Comparison of ENCODE assay signal across 13 mouse cellular contexts in the genomic region with DNA sequence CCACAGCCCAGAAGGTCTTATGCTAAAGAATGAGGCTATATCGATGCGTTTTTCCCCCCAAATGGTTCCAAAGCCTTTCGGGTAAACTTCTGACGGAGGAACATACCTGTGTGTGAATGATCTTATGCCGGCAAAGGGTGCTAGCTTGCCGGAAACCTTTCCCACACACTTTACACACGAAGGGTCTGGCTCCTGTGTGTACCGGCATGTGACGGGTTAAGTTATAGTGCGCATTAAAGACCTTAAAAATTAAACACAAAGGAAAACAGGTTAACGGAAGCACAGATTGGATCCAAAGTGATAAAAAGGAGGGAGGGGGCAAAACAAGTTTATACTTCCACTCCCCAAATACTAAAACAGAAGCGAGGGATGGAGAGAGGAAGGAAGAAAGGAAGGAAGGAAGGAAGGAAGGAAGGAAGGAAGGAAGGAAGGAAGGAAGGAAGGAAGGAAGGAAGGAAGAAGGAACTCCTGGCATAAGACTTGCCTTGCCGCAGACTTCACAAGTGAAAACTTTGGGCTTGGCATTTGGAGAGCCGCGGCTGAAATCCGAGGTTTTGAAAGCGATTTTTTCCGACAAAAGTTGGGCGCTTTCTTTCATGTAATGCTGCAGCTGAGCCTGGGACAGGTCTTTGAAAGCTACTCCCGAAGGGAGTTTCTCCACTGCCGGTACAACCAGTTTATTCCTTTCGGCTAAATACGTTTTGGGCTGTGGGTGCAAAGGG. TPM values are rescaled to one million over a fixed set of nuclear protein-coding genes. Genes with fewer than 3 reads are reported as not detected.
DNase-seq lines count a peak whose midpoint lies in the region; ATAC-seq lines count a peak whose summit lies in the region.
"Had no signal": no experiment of that assay in that cellular context is flagged by ENCODE, and none has a peak within 500 bp of the region (broad histone marks: within the 10 kb centered on the region; RNA-seq: fewer than 3 reads in every experiment).

No protein-coding gene starts in this region.

- no peaks in the 10 kb centered on the region for H3K9me3 ChIP-seq in heart, embryonic 13.5 days
- H3K9me3 ChIP-seq in lung, embryonic 16.5 days (ENCODE audit: control insufficient read depth, low read length): no peaks in the 10 kb centered on the region
- no peaks in the 10 kb centered on the region for H3K9me3 ChIP-seq in limb, embryonic 10.5 days (replicated peaks)
- 0 out of 2 replicates have a peak, but pooled peaks cover 3% of the 10 kb centered on the region for H3K9me3 ChIP-seq in neural tube, embryonic 15.5 days (replicated peaks)

- DNase-seq in heart, postnatal 10 days: no peak
- no peak for DNase-seq in lung, postnatal 25 days (ENCODE audit: low spot score)
- DNase-seq in limb, embryonic 10.5 days (ENCODE audit: low spot score): peak; percentile 37
- no peak for DNase-seq in layer of hippocampus, adult 11-12 months (ENCODE audit: low spot score)
- DNase-seq in urinary bladder, postnatal 25 days (ENCODE audit: low spot score): no peak
- DNase-seq: heart, adult 2 months; thymus, postnatal 25 days had no signal

- intact Hi-C loops in heart, postnatal 10 days (cut with DNase I): no loop called here

- 2% methylated on average over 23 of the region's 23 CpGs for WGBS in heart, embryonic 13.5 days
- WGBS in lung, embryonic 16.5 days: 2% methylated on average over 23 of the region's 23 CpGs
- under 1% methylated on average over 23 of the region's 23 CpGs for WGBS in limb, embryonic 10.5 days
- under 1% methylated on average over 23 of the region's 23 CpGs for WGBS in neural tube, embryonic 15.5 days

- H3K27me3 ChIP-seq in heart, embryonic 13.5 days (replicated peaks): peaks cover 93% of the 10 kb centered on the region
- peaks cover 85% of the 10 kb centered on the region for H3K27me3 ChIP-seq in lung, embryonic 16.5 days (ENCODE audit: control insufficient read depth, insufficient read depth, low read depth, low read length)
- peaks cover 98% of the 10 kb centered on the region for H3K27me3 ChIP-seq in limb, embryonic 10.5 days (ENCODE audit: low read depth, poor library complexity, severe bottlenecking)
- peaks cover 79% of the 10 kb centered on the region for H3K27me3 ChIP-seq in neural tube, embryonic 15.5 days (replicated peaks)

- H3K4me3 ChIP-seq in heart, embryonic 13.5 days: peak overlapping the region; percentile 53
- H3K4me3 ChIP-seq in lung, embryonic 16.5 days (ENCODE audit: low read length): peak overlapping the region; percentile 23
- H3K4me3 ChIP-seq in limb, embryonic 10.5 days: peak overlapping the region; percentile 52
- H3K4me3 ChIP-seq in neural tube, embryonic 15.5 days (replicated peaks): no peak overlapping the region
- H3K4me3 ChIP-seq: erythroblast, embryonic 14.5 days; heart, adult 2 months; myocyte had no signal

- peaks cover 29% of the 10 kb centered on the region for H3K4me1 ChIP-seq in heart, embryonic 13.5 days
- H3K4me1 ChIP-seq in lung, embryonic 16.5 days (replicated peaks; ENCODE audit: control insufficient read depth, insufficient read depth, low read length): peaks cover 7% of the 10 kb centered on the region; the same call in 1 of the 2 replicates
- H3K4me1 ChIP-seq in limb, embryonic 10.5 days: peaks cover 28% of the 10 kb centered on the region
- H3K4me1 ChIP-seq in neural tube, embryonic 15.5 days: peaks cover 18% of the 10 kb centered on the region

- peak overlapping the region; percentile 76 for H3K4me2 ChIP-seq in heart, embryonic 13.5 days
- H3K4me2 ChIP-seq in lung, embryonic 16.5 days (ENCODE audit: low read depth, low read length): peak overlapping the region; percentile 18
- H3K4me2 ChIP-seq in neural tube, embryonic 15.5 days: peak overlapping the region; percentile 5; the same call in 1 of the 2 replicates

- no peak overlapping the region for H3K27ac ChIP-seq in heart, embryonic 13.5 days (replicated peaks)
- H3K27ac ChIP-seq in lung, embryonic 16.5 days (ENCODE audit: low read length): no peak overlapping the region
- H3K27ac ChIP-seq in limb, embryonic 10.5 days: no peak overlapping the region
- no peak overlapping the region for H3K27ac ChIP-seq in neural tube, embryonic 15.5 days (replicated peaks)
- H3K27ac ChIP-seq: heart, adult 2 months; liver, embryonic 14.5 days had no signal

- H3K9ac ChIP-seq in heart, embryonic 13.5 days: no peak overlapping the region
- H3K9ac ChIP-seq in lung, embryonic 16.5 days (ENCODE audit: low read length): no peak overlapping the region
- no peak overlapping the region for H3K9ac ChIP-seq in neural tube, embryonic 15.5 days (replicated peaks)
- H3K9ac ChIP-seq: liver, embryonic 14.5 days had no signal

- no peak for ATAC-seq in heart, embryonic 13.5 days (ENCODE audit: extremely low read depth, insufficient number of reproducible peaks, low FRiP score, low TSS enrichment)
- ATAC-seq in lung, embryonic 16.5 days (ENCODE audit: low read depth): no peak
- no peak for ATAC-seq in neural tube, embryonic 15.5 days (ENCODE audit: low FRiP score)

- no peaks in the 10 kb centered on the region for H3K36me3 ChIP-seq in heart, embryonic 13.5 days
- no peaks in the 10 kb centered on the region for H3K36me3 ChIP-seq in lung, embryonic 16.5 days (ENCODE audit: control insufficient read depth, insufficient read depth, low read length)
- H3K36me3 ChIP-seq in limb, embryonic 10.5 days: no peaks in the 10 kb centered on the region
- H3K36me3 ChIP-seq in neural tube, embryonic 15.5 days: no peaks in the 10 kb centered on the region

RNA-seq across cellular contexts. Expression of a gene that starts 1.2 kb away (rescaled TPM):
- polyA plus RNA-seq in heart, embryonic 13.5 days (2015; fragmentation: Nextera tagmentation; extraction: Ambion mirVana): 0.06 TPM in 1 of 2 replicates, not detected in the other
- total RNA-seq in heart, postnatal 10 days (2021): not detected
- not detected in 2 replicates for polyA plus RNA-seq in lung, embryonic 16.5 days (2015; fragmentation: Nextera tagmentation; extraction: Ambion mirVana)
- polyA plus RNA-seq in limb, embryonic 10.5 days (2016; fragmentation: Nextera tagmentation; extraction: Ambion mirVana): not detected in 2 replicates
- not detected in 2 replicates for polyA plus RNA-seq in neural tube, embryonic 15.5 days (2015; fragmentation: Nextera tagmentation; extraction: Ambion mirVana)
- total RNA-seq: heart, adult 2 months had no signal
- polyA plus RNA-seq: erythroblast, embryonic 14.5 days; heart, adult 2 months; liver, embryonic 14.5 days; myocyte had no signal

Comparison
In these comparisons a context has a peak if more than half of its experiments do, and no peak if none do; other contexts are left out.
1. H3K4me2 ChIP-seq: peak in every context shown above with its lines; median percentile 76 in heart, embryonic 13.5 days; 18 in lung, embryonic 16.5 days; 5 in neural tube, embryonic 15.5 days.